Mouse (Mus musculus): ENCODE measurements at regions not wholly inside any gene's neighbourhood (a gene's known extent, or its start where the extent isn't known, plus 50 kb on each side); places are given as distances from the start of the nearest gene placed in this dataset.

- ATAC-seq (ENCODE audit: low FRiP score, low read depth) = no peak
- Histone ChIP-seq H3K27me3 (no peaks in the 10 kb centered on the region), H3K9ac (no peak overlapping the region), H3K4me3 (no peak overlapping the region), H3K4me1 (replicated peaks) (no peaks in the 10 kb centered on the region), H3K36me3 (no peaks in the 10 kb centered on the region), H3K4me2 (no peak overlapping the region), H3K9me3 (no peaks in the 10 kb centered on the region), H3K27ac (replicated peaks) (no peak overlapping the region)
Observed at GRCm38 (mm10) chr1:40907813-40908212, 102.4 kb downstream of the Tmem182 start.

DNA sequence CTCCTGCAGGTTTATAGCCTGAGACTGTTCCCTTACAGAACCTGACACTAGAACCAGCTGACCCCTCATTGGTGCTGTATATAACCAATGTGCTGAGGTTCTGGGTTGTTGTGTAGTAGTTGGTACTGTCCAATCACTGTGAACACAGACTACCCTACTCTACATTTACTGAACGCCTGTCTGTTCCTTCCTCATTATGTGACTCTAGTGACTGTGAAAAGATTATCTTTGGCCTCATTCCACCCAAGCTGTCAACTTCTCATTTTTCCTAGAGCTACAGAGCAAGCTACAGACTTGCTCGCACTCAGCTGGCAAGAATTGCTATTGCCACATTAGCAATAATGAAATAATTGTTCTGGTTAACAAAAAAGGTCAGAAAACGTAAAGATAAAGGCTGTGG, 108.2 kb downstream of the Tmem182 start:
- Histone ChIP-seq H3K27ac (replicated peaks) (no peak overlapping the region), H3K9me3 (no peaks in the 10 kb centered on the region), H3K4me1 (replicated peaks) (no peaks in the 10 kb centered on the region), H3K9ac (no peak overlapping the region), H3K27me3 (no peaks in the 10 kb centered on the region), H3K4me3 (no peak overlapping the region), H3K36me3 (no peaks in the 10 kb centered on the region), H3K4me2 (no peak overlapping the region)
- WGBS = 56% methylated on average over 3 of the region's 3 CpGs
- no peak for ATAC-seq (ENCODE audit: low FRiP score, low read depth)

GRCm38 (mm10) chr1:40924271-40924670, 118.9 kb downstream of the Tmem182 start:
- H3K4me1 ChIP-seq (replicated peaks) = no peaks in the 10 kb centered on the region
- H3K27me3 ChIP-seq = no peaks in the 10 kb centered on the region
- WGBS = 87% methylated on average over 3 of the region's 3 CpGs
- no peak overlapping the region for H3K4me3 ChIP-seq
- no peaks in the 10 kb centered on the region for H3K9me3 ChIP-seq
- H3K27ac ChIP-seq (replicated peaks) = no peak overlapping the region
- ATAC-seq (ENCODE audit: low FRiP score, low read depth) = no peak
- H3K36me3 ChIP-seq = no peaks in the 10 kb centered on the region
- no peak overlapping the region for H3K4me2 ChIP-seq
- H3K9ac ChIP-seq = no peak overlapping the region

DNA sequence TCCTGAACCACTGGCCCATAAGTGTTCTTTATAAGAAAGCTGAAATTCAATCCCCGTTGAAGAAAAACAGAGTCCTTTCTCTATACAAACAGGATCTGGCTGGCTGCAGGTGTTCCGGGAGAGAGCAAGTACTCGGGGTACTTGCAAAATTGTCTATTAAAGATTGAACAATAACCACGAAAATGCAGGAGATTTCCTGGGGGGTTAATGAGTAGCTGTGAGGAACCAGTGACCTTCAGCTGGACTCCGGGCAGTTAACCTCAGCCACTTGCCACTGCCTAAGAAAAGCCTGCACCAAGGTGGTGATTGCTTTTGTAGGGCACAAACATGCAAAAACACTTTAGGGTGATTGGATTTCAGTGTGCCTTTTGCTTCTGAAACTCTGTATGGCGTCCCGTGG, 119.4 kb downstream of the Tmem182 start:
- no peaks in the 10 kb centered on the region for H3K9me3 ChIP-seq
- no peaks in the 10 kb centered on the region for H3K4me1 ChIP-seq (replicated peaks)
- no peak overlapping the region for H3K4me2 ChIP-seq
- H3K9ac ChIP-seq = no peak overlapping the region
- no peak overlapping the region for H3K4me3 ChIP-seq
- no peak overlapping the region for H3K27ac ChIP-seq (replicated peaks)
- ATAC-seq (ENCODE audit: low FRiP score, low read depth) = no peak
- 65% methylated on average over 7 of the region's 7 CpGs for WGBS
- no peaks in the 10 kb centered on the region for H3K36me3 ChIP-seq
- H3K27me3 ChIP-seq = no peaks in the 10 kb centered on the region

- Histone ChIP-seq H3K4me3 (no peak overlapping the region), H3K9me3 (no peaks in the 10 kb centered on the region), H3K27ac (replicated peaks) (no peak overlapping the region), H3K27me3 (no peaks in the 10 kb centered on the region), H3K4me1 (replicated peaks) (no peaks in the 10 kb centered on the region), H3K4me2 (no peak overlapping the region), H3K9ac (no peak overlapping the region), H3K36me3 (no peaks in the 10 kb centered on the region)
- 76% methylated on average over 5 of the region's 5 CpGs for WGBS
- no peak for ATAC-seq (ENCODE audit: low FRiP score, low read depth)
Observed at GRCm38 (mm10) chr1:40931374-40931773, 126.0 kb downstream of the Tmem182 start.

DNA sequence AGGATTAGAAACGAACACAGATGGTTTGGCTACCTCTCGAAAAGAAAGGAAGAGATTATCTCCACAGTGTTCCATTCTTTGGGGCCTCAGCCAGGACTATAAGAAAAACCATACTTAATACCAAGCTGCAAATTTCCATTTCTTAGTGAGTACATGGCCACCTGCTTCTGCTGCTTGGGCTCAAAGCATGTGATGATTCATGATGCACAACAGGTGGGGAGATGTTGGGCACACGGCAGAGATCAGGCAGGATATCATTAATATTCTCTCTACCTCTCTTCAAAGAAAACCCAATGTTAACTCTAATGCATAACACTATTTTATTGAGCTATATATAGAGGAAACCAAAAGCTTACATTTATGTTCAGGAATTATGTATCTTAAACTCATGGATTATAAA, 131.3 kb downstream of the Tmem182 start:
- no peaks in the 10 kb centered on the region for H3K4me1 ChIP-seq (replicated peaks)
- no peak overlapping the region for H3K4me3 ChIP-seq
- H3K36me3 ChIP-seq = no peaks in the 10 kb centered on the region
- no peaks in the 10 kb centered on the region for H3K27me3 ChIP-seq
- H3K9ac ChIP-seq = no peak overlapping the region
- no peak overlapping the region for H3K27ac ChIP-seq (replicated peaks)
- no peak overlapping the region for H3K4me2 ChIP-seq
- H3K9me3 ChIP-seq = no peaks in the 10 kb centered on the region
- no peak for ATAC-seq (ENCODE audit: low FRiP score, low read depth)
- WGBS = 70% methylated on average over 3 of the region's 3 CpGs

DNA sequence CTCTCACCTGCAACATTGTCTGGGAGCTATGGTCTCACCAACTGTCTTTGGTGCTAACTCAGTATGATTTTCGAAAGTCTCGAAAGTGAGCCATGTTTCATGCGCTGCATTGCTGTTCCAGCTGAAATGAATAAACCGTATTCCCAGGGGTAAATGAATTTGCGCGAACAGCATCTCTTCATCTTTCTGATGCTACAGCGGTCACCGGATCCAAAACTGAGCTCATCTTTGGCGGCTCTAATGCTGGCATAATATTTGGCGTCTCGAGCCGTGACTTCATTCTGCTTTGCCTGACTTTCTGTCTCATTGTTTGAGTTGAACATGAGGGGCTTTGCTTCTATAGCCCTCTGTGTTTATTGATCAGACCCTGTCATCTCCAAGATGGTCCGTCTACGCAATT, 137.3 kb downstream of the Tmem182 start:
- ATAC-seq (ENCODE audit: low FRiP score, low read depth) = no peak
- Histone ChIP-seq H3K9ac (no peak overlapping the region), H3K27ac (replicated peaks) (peak overlapping the region; percentile 42; the same call in 1 of the 2 replicates), H3K36me3 (no peaks in the 10 kb centered on the region), H3K4me3 (no peak overlapping the region), H3K4me1 (replicated peaks) (peaks cover 5% of the 10 kb centered on the region; the same call in 1 of the 2 replicates), H3K4me2 (no peak overlapping the region), H3K9me3 (no peaks in the 10 kb centered on the region), H3K27me3 (no peaks in the 10 kb centered on the region)
- WGBS = 78% methylated on average over 14 of the region's 14 CpGs

- peak overlapping the region; percentile 42; the same call in 1 of the 2 replicates for H3K27ac ChIP-seq (replicated peaks)
- no peak for ATAC-seq (ENCODE audit: low FRiP score, low read depth)
Observed at GRCm38 (mm10) chr1:40943165-40943564, 137.8 kb downstream of the Tmem182 start.

DNA sequence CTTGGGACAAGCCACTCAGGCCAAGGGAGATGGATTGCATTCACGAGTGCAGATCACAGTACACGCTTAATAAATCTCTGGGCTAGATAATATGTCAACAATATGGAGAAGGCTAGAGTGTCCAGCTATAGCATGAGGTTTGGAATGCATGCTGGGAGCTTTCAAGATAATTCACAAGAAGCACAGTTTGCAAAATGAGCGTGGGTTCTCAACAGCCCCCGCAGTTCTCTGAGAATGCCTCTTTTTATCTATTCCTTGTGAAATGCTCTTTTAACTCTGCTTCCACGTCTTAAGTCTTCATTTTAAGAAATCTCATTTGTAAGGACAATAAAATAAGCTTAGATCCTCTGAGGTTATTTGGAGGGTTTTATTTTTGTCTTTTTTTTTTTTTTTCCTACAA, 145.2 kb downstream of the Tmem182 start:
- no peak overlapping the region for H3K9ac ChIP-seq
- ATAC-seq (ENCODE audit: low FRiP score, low read depth) = no peak
- H3K4me1 ChIP-seq (replicated peaks) = no peaks in the 10 kb centered on the region
- WGBS = 83% methylated on average over 5 of the region's 5 CpGs
- no peak overlapping the region for H3K27ac ChIP-seq (replicated peaks)
- H3K9me3 ChIP-seq = no peaks in the 10 kb centered on the region
- H3K36me3 ChIP-seq = no peaks in the 10 kb centered on the region
- H3K27me3 ChIP-seq = no peaks in the 10 kb centered on the region
- H3K4me3 ChIP-seq = no peak overlapping the region
- no peak overlapping the region for H3K4me2 ChIP-seq

More at GRCm38 (mm10) chr1:40943165-40943564, 137.8 kb downstream of the Tmem182 start:
- no peak overlapping the region for H3K4me3 ChIP-seq
- WGBS = 48% methylated on average over 7 of the region's 7 CpGs
- no peak overlapping the region for H3K4me2 ChIP-seq
- no peaks in the 10 kb centered on the region for H3K27me3 ChIP-seq
- no peaks in the 10 kb centered on the region for H3K36me3 ChIP-seq
- no peaks in the 10 kb centered on the region for H3K9me3 ChIP-seq
- peaks cover 5% of the 10 kb centered on the region; the same call in 1 of the 2 replicates for H3K4me1 ChIP-seq (replicated peaks)
- no peak overlapping the region for H3K9ac ChIP-seq

DNA sequence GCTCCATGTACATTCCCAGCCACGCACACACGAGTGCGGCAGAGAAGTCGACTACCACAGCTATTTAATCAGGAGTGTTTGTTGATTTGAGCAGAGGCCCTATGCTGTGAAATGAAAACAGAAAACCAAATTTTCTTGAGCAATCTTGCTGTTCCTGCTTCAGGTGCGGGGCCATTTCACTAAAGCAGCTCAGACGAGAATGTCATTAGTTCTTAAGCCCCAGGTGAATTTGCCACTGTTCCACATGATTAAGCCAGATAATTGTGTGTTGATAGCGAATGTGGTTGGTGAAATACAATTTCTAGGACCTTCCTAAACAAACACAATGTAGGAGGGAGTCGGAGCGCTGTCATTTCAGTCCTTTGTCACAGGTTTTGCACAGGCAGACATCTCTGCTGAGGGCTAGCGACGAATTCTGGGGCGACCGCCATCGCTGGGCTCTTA, 149.3 kb downstream of the Tmem182 start:
- peak; percentile 68 for ATAC-seq (ENCODE audit: low FRiP score, low read depth)
- no peaks in the 10 kb centered on the region for H3K9me3 ChIP-seq
- no peaks in the 10 kb centered on the region for H3K4me1 ChIP-seq (replicated peaks)
- H3K4me3 ChIP-seq = no peak overlapping the region
- peak overlapping the region; percentile 58 for H3K27ac ChIP-seq (replicated peaks)
- no peaks in the 10 kb centered on the region for H3K27me3 ChIP-seq
- H3K4me2 ChIP-seq = peak overlapping the region; percentile 24
- H3K9ac ChIP-seq = no peak overlapping the region
- WGBS = 63% methylated on average over 14 of the region's 14 CpGs
- no peaks in the 10 kb centered on the region for H3K36me3 ChIP-seq

DNA sequence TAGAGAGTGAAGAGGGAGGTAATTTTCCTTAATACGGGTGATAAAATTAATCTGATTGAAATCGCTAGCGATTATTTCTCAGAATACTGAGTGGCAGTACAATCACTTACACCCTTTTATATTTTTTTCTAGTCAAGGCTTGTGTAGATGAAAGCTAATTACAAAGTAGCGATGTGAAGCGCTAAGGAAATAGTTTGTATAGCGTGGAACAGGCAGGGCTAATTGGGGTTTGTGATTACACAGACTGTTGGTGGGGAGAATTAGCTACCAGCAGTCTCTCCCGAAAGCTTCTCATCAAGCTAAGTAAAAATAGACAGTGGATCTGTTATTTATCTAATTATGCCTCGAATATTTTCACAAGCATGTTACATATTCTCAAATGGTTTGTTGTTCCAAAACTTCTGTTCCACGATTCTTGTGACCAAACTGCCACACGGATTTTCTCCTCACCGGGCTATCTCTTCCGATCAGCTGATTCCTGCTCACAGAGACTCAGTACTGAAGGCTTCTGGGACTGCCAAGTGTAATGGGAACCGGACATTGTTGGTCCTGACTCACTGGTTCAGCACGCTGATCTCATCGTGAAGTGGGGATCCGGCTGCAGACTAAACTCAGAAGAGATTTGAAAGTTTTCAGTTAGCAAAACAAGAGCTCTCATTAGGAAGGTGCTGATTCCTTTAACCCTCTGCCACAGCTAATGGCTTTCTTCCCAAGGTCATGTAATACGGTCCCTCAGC, 162.5 kb downstream of the Tmem182 start:
- Histone ChIP-seq H3K4me3 (no peak overlapping the region), H3K27ac (replicated peaks) (no peak overlapping the region), H3K9ac (no peak overlapping the region), H3K36me3 (no peaks in the 10 kb centered on the region), H3K9me3 (no peaks in the 10 kb centered on the region), H3K4me2 (0 out of 2 replicates have a peak overlapping the region, but pooled peaks have one; percentile 2), H3K4me1 (replicated peaks) (no peaks in the 10 kb centered on the region), H3K27me3 (no peaks in the 10 kb centered on the region)
- ATAC-seq (ENCODE audit: low FRiP score, low read depth) = no peak
- 70% methylated on average over 17 of the region's 17 CpGs for WGBS

GRCm38 (mm10) chr1:40983762-40984161, 178.4 kb downstream of the Tmem182 start:
- H3K9ac ChIP-seq = no peak overlapping the region

DNA sequence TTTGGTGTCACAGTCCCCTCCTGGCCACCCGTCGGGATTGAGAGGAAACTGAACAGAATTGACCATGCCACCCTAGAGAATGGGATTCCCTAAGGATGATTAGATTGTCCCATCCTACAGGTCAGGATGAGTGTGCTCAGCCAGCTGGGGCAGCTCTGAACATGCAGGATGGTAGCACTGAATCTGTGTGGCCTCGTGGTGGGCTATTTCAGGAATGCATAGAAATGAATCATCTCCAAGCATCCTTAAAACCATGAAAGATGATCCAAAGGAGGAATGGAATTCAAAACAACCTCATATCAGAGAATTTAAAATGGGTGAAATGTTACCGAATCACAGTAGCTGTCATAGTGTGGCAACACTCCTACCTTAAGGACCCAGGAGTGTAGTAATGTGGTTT, 187.9 kb downstream of the Tmem182 start:
- WGBS = 95% methylated on average over 4 of the region's 4 CpGs

More at GRCm38 (mm10) chr1:40983762-40984161, 178.4 kb downstream of the Tmem182 start:
- Histone ChIP-seq H3K4me1 (replicated peaks) (no peaks in the 10 kb centered on the region), H3K4me3 (no peak overlapping the region), H3K27ac (replicated peaks) (no peak overlapping the region), H3K36me3 (no peaks in the 10 kb centered on the region), H3K9me3 (no peaks in the 10 kb centered on the region), H3K27me3 (no peaks in the 10 kb centered on the region), H3K4me2 (no peak overlapping the region)
- WGBS = 73% methylated on average over 2 of the region's 2 CpGs
- no peak for ATAC-seq (ENCODE audit: low FRiP score, low read depth)

More for the DNA sequence above, 187.9 kb downstream of the Tmem182 start:
- no peaks in the 10 kb centered on the region for H3K27me3 ChIP-seq
- no peaks in the 10 kb centered on the region for H3K9me3 ChIP-seq
- H3K36me3 ChIP-seq = no peaks in the 10 kb centered on the region
- no peak overlapping the region for H3K27ac ChIP-seq (replicated peaks)
- no peaks in the 10 kb centered on the region for H3K4me1 ChIP-seq (replicated peaks)
- no peak overlapping the region for H3K4me3 ChIP-seq
- H3K9ac ChIP-seq = no peak overlapping the region
- H3K4me2 ChIP-seq = no peak overlapping the region
- ATAC-seq (ENCODE audit: low FRiP score, low read depth) = no peak
